Mouse (Mus musculus) hematopoietic stem cell, adult 5-6 weeks (primary cell): ENCODE measurements around the gene Shf. TPM values are rescaled to one million over a fixed set of nuclear protein-coding genes. Genes with fewer than 3 reads are reported as not detected.
"Not testable (repeated sequence)": the region's sequence is repeated elsewhere in the genome, so short reads cannot be mapped to it uniquely, and the experiment has no call there.

Source experiments
- ATAC-seq, 2 experiments: fragments of 125-278 bp in 1 of 2; replicated peaks in 1 of 2; 2 replicates each; pipeline ENCODE4 v1.8.0; 2016 to 2017; ENCODE audit warnings: inconsistent platforms in 2 of 2, mild to moderate bottlenecking in 2 of 2, moderate number of reproducible peaks in 2 of 2, low read depth in 1 of 2, moderate TSS enrichment in 1 of 2; ENCODE audit not compliant: low FRiP score in 2 of 2, poor library complexity in 2 of 2, severe bottlenecking in 2 of 2, insufficient read depth in 1 of 2, low TSS enrichment in 1 of 2
- total RNA-seq: library from RNA; stranded (forward); fragments of 172-1452, 232-1000 nt; gene quantifications from 2 replicates; pipeline ENCODE4 v1.2.3, GENCODE M21; 2017

Shf gene
- 2.8 and 4.7 TPM in 2 replicates for total RNA-seq

GRCm38 (mm10) chr2:122368995-122369739, at the start of gene Shf:
Gene Shf (minus strand): TSS chr2:122369162.
- ATAC-seq: peak; percentile 86

DNA sequence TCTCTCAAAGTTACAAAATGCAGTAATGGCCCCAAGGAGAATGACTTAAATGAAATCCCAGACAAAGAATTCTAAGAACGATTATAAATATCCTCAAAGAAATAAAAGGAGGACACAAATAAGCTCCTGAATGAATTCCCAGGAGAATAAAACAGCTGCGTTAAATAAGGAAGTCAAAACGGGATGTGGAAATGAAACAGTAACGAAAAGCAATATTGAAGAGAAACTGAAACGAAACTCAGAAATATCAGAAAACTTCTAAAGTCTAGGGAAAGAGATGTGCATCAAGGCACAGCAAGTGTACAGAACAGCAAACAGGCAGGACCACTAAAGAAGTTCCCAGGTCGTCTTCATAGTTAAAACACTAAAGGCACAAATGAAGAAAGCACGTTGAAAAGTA, 40.0 kb upstream of the Shf start:
- peak in 1 of 2 experiments; percentile 39; a peak in 1 of 4 replicates for ATAC-seq

DNA sequence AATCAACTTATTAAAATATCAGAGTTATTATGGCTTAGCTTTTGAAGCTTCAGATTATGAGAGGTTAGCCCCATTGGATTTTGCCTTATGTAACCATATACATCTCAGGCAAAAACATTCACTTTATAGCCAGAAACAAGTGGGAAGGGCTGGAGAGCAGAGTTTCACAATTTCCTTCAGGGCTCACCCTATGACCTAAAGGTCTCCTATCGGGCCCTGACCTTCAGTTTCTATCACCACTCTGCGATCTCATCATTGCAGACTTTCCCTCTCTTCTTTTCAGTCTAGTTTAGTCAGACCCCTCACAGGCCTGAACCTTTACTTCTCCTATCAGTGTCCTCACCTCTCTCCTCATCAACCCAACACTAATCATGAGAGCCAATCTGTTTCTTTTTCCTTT, 38.6 kb upstream of the Shf start:
- ATAC-seq: no peak

- ATAC-seq: no peak
Measured at GRCm38 (mm10) chr2:122396150-122396549, 27.2 kb upstream of the Shf start.

DNA sequence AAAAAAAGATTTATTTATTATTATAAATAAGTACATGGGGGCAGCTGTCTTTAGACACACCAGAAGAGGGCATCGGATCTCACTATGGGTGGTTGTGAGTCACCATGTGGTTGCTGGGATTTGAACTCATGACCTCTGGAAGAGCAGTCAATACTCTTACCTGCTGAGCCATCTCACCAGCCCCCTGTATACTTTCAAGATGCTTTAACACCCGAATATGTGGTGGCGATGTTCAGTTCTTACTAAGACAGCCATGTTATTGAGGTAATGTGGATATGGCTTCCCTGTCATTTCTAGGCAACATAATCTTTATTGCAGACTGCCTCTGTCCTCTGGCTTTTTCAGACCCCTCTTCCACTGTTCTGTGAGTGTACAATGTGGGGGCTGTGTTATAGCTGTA, 18.2 kb upstream of the Shf start:
- ATAC-seq: not testable (repeated sequence)

DNA sequence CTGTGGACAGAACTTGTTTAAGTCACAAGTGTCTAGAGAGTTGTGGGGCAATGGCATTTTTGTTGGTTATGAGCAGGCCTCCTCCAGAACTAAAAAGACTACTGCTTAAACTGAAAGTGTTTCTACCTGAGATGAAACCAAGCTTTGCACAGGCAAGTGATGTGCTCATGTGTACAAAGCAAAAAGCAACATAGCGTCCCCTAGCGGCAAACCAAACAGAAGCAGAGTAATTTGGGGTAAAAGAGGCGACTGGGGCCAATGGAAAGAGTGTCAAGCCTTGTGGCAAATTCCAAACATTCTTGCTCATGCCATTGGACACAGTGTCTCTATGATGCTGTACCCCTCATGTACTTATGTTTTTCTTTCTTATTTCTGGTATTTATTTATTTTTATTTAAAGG, 16.1 kb upstream of the Shf start:
- ATAC-seq: no peak

- ATAC-seq: no peak
Measured at GRCm38 (mm10) chr2:122382121-122382520, 13.2 kb upstream of the Shf start.

DNA sequence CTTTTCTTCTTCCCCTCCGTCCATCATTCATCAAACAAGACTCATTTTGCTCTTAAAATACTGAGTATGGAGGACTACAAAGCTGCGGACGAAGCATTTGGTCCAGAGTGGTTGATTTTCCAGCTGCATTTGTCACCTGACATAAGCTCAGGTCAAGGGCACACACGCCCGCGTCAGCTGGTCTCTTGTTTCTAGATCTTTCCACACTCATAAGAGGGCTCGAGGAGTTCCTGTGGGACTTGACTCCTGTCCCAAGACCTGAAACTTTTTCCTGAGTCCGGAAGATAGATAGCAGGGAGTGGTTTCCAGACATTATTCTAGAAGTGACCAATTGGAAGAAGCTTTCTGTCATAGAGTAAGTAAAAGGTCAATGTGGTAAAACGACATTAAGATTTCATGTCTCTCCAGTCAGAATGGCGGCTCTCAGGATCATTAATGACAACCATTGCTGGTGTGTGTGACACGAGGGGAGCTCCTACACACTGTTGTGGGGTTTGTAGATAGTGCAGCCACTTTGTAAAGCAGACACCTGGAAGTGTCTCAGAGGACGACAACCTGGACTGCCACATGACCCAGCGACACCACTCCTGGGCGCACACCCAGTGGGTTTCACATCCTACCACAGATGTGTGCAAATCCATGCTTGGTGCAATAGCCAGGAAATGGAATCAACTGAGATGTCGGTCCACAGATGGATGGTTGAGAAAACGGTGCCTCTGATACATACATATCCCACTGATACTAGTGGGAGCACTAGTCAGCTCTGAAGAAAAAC, 12.6 kb upstream of the Shf start:
- ATAC-seq: no peak

DNA sequence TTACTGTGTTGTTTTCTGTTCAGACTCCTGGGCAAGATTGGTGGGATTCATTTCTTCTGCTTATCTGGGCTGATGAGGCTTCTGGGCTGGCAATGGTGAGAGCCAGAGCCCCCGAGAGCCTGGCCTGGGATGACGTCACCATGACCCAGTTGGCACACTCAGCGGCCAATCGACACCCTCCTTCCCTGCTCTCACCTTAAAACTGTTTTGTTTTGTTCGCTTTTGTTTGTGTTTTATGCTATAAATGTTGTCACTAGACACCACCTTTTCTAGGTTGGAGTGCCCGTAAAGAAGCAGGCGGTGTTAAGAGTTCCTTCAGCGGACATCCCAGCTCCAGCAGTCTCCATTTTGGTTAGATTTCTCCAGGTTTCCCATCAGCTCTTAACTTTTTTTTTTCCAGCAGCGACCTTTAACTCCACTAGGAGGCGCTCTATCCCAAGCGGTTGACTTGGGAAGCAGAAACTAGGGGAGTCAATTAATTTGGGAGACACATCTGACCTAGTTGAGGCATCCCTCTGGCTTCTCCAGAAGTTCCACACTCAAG, 11.9 kb upstream of the Shf start:
- ATAC-seq: peak; percentile 18 to 26; a peak in 3 of 4 replicates

GRCm38 (mm10) chr2:122379292-122379650, 10.3 kb upstream of the Shf start:
- ATAC-seq: no peak

DNA sequence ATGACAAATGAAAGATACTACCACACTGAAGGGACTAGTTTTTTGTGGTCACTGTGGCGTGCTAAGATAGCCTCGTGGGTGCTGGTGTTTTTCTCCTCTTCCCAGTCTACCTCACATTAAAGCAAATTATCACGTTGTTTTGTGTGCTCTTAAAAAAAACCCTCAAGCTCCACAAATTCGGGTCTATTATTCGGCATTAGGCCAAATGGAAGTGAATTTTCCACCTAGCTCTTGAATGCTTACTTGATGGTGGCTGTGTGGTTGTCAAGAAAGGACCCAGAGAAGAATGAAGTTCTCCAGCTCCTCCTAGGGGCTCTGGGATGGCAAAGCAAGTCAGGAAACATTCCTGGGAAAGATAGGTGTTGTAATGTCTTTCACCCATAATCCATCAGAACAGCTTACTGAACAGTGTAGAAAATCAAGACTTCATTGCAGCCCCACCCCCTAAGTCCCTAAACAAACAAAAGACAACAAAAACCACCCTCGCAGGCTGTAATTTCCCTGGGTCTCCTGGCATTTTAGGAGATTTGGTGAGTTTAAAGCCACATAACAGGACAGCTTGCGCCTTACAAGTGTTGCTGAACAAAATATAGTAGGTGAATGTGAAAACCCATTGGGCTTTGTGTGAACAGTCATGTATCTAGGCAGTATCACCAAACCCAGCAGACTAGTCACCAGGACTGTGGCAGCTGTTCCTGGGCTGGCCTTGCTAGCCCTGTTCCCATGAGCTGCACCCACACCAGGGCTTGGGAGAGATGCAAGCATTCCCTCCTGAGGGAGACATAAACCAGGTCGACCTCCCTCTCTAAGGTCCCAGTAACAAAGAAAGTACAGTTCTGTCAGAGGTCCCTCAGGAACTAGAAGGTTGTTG, 9.7 kb upstream of the Shf start:
- ATAC-seq: no peak

DNA sequence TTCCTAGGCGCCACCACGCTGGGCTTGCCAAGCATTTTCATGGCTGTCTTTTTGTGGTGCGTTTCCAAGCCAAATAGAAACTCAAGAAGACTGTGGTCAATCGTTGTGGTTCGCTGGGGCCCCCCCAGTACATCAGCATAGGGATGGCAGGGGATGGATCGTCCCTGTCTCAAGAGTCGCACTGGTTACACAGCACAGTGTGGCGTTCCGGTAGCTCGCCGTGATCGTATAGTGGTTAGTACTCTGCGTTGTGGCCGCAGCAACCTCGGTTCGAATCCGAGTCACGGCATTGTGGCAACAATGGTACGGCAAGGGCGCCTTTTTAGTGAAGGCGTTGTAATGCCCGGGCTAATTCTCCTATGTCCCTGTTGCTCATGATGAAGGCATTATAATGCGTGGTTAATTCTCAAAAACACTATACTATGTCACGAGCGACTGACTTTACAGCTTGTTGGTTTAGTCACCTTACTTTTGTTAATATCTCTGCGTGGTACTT, 8.8 kb upstream of the Shf start:
- peak; percentile 12 to 19 for ATAC-seq

DNA sequence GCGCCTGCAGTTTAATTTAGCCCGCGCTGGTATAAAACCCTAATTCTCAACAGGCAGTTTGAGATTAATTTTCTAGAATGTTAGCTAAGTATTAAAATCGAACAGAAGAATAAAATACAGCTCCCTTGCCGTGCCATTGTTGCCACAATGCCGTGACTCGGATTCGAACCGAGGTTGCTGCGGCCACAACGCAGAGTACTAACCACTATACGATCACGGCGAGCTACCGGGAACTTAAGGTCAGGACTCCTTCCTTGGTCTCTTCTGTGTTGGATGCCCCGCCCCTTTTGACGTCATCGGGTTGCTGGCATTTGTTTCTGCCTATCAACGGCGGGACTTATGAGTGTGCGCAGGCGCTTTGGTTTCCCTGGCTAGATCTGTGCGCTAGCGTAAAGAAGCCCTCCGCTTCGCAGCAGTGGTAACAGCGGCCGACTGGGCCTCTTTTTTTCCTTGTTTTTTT, 8.3 kb upstream of the Shf start:
- ATAC-seq: peak; percentile 51 to 63

- ATAC-seq: no peak
Measured at GRCm38 (mm10) chr2:122376041-122376561, 7.1 kb upstream of the Shf start.

DNA sequence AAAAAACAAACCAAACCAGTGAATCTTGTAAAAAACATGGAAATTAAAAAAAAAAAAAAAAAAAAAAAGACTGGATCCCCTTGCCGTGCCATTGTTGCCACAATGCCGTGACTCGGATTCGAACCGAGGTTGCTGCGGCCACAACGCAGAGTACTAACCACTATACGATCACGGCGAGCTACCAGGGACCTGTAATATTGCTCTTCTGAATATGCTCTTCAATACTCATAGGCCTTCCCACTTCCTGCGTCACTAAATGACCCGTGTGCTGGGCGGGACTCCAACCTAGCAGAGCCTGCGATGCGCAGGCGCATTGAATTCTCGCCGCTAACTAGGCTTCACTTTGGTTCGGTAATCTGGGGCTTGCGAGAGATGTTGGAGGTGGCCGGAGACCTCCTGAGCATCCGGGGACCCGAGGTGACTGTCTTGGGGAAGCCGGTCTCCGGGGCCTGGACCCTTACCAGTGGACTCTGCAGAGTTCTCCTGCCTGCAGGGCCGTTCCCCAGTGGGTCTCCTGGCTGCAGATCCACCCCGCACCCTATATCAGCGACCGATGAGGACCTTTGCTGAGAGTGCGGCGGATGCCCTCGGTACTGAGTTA, 6.5 kb upstream of the Shf start:
- ATAC-seq: peak; percentile 68 to 79

DNA sequence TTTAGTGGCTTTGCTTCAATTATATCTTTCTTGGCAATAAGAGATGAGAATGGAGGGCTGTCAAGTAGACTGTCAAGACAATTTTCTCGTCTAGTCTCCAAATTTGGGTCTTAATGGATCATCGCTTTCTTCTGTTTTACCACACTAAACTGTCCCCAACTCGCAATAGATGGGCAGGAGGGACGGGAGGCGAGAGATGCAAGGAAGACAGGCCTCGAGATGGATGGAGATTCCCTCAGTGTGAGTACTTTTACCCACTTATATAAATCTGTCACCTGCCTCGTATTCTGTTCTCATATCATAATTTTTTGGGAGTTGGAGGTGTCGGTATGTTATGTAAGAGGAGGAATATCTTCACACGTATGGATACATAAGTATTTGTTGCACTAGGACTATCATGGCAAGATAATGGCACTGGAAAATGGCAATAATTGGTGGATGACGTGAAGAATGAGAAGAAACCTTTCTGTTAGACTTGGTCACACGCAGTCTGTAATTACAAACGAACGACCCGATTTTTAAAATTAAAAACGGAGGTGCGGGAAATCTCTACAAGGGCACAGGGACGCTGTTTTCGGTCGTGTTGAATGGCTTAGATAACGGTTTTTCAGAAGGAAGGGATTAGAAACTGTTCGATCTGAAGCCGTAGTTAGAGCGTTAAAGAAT, 5.8 kb upstream of the Shf start:
- ATAC-seq: no peak
